Mouse (Mus musculus) liver, adult 2 months (tissue): ENCODE measurements at regions not wholly inside any gene's neighbourhood (a gene's known extent, or its start where the extent isn't known, plus 50 kb on each side); places are given as distances from the start of the nearest gene placed in this dataset.

Experiments used
- DNase-seq: peaks from one replicate; pipeline ENCODE4 v3.0.0-alpha.2; 2011; ENCODE audit warnings: low read depth, low spot score; ENCODE audit errors: extremely low read depth
- H3K27ac ChIP-seq: fragments of 200-500 bp; replicated peaks from 2 replicates; pipeline ENCODE4 v1.5.1; 2012; ENCODE audit warnings: low read depth, mild to moderate bottlenecking, control low read depth, inconsistent platforms, low read length; ENCODE audit not compliant: insufficient read depth
- H3K27me3 ChIP-seq: fragments of 200-500 bp; 2 replicates; pipeline ENCODE4 v1.6.1; 2012; ENCODE audit warnings: mild to moderate bottlenecking, moderate library complexity, low read length, inconsistent platforms; ENCODE audit not compliant: control insufficient read depth, insufficient read depth
- H3K36me3 ChIP-seq: fragments of 200-500 bp; 2 replicates; pipeline ENCODE4 v1.6.1; 2012; ENCODE audit warnings: low read length, inconsistent platforms; ENCODE audit not compliant: control insufficient read depth, insufficient read depth
- H3K4me1 ChIP-seq: fragments of 200-500 bp; 2 replicates; pipeline ENCODE4 v1.6.1; 2011; ENCODE audit warnings: low read length; ENCODE audit not compliant: control insufficient read depth, insufficient read depth
- H3K4me3 ChIP-seq: fragments of 200-500 bp; 2 replicates; pipeline ENCODE4 v1.5.1; 2011; ENCODE audit warnings: low read depth, mild to moderate bottlenecking, control low read depth, low read length, moderate library complexity; ENCODE audit not compliant: insufficient read depth
- H3K79me2 ChIP-seq: fragments of 200-500 bp; 2 replicates; pipeline ENCODE4 v1.6.1; 2012; ENCODE audit warnings: inconsistent platforms, mild to moderate bottlenecking, low read length, moderate library complexity; ENCODE audit not compliant: control insufficient read depth, insufficient read depth
- H3K9ac ChIP-seq: fragments of 200-500 bp; 2 replicates; pipeline ENCODE4 v1.6.1; 2012; ENCODE audit warnings: low read depth, mild to moderate bottlenecking, control low read depth, inconsistent platforms, low read length
- CTCF ChIP-seq: fragments of 200-500 bp; IDR thresholded peaks from 2 replicates; pipeline ENCODE4 v1.5.1; 2011; ENCODE audit warnings: low read depth, low read length, control low read depth
- POLR2A ChIP-seq: fragments of 200-500 bp; IDR thresholded peaks from 2 replicates; pipeline ENCODE4 v1.6.1; 2011; ENCODE audit warnings: low read length, control low read depth; ENCODE audit not compliant: insufficient read depth; ENCODE audit errors: extremely low read depth
- WGBS: fragments of 180-500 bp; shearing (Covaris S2); methylation state at CpG from one replicate; pipeline ENCODE4 v1.1.7; 2018; 5-methylcytosine and 5-hydroxymethylcytosine counted together

DNA sequence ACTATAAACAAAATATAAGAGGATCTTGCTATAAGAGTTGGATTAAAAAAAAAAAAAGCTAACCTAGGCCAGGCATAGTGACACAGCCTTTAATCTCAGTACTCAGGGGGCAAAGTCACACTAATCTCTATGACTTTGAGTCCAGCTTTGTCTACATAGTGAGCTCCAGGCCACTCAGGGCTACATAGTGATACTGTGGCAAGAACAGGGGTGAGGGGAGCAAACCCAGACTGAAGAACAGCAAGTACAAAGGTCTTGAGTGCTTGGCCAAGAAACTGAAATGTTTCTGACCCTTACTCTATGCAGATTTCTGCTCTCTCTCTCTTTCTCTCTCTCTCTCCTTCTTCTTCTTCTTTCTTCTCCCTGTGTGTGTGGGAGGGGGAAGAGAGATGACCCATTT lies 140.9 kb upstream of the Igf1 start:
- Histone ChIP-seq H3K4me1 (peaks cover 14% of the 10 kb centered on the region), H3K27ac (peak overlapping the region; percentile 40), H3K79me2 (no peaks in the 10 kb centered on the region), H3K27me3 (no peaks in the 10 kb centered on the region), H3K9ac (no peak overlapping the region), H3K4me3 (no peak overlapping the region), H3K36me3 (no peaks in the 10 kb centered on the region)
- TF ChIP-seq CTCF (no peak), POLR2A (no peak)
- DNase-seq: peak; percentile 79

DNA sequence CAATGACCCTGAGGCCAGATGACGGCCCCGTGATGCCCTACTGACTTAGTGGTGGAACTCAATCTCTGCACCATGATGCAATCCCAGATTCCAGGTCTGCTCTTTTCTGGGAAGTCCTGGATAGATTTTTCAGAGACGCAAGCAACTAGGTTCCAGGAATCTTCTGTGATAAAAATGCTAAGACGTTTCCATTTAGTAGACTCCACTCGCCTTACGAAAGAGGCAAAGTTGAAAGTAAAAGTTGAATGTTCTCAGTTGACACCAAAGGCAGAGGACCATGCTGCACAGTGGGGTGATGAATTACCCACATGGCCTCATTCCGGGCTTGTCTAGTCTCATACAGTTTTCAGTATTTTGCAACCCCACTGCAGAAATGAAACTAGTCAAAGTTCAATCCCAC lies 139.6 kb upstream of the Igf1 start:
- H3K4me3 ChIP-seq: no peak overlapping the region
- H3K36me3 ChIP-seq: no peaks in the 10 kb centered on the region
- no peaks in the 10 kb centered on the region for H3K79me2 ChIP-seq
- DNase-seq: peak; percentile 90
- H3K9ac ChIP-seq: no peak overlapping the region
- no peak overlapping the region for H3K27ac ChIP-seq
- WGBS: 20% methylated on average over 7 of the region's 7 CpGs
- TF ChIP-seq CTCF (no peak), POLR2A (no peak)
- peaks cover 14% of the 10 kb centered on the region for H3K4me1 ChIP-seq
- H3K27me3 ChIP-seq: no peaks in the 10 kb centered on the region

DNA sequence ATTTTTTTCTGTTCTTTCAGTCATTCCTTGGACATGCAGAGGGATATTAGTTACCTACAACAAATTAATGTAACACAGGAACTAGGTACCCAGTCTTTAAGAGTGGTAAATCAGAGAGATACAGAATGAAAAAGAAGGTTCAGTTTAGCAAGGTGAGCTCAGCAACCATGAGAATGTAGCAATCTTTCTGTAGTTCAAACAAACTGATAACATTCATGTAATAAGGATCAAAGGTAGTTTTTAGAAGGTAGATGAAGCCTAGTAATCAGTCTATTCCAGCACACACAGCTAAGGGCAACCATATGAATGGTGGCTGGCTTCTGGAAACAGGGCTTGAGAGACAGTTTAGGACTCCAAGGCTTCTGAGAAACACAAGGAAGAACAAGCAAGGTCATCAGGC lies 138.1 kb upstream of the Igf1 start:
- Histone ChIP-seq H3K9ac (no peak overlapping the region), H3K36me3 (no peaks in the 10 kb centered on the region), H3K79me2 (no peaks in the 10 kb centered on the region), H3K4me3 (no peak overlapping the region), H3K27ac (peak overlapping the region; percentile 58; the same call in 1 of the 2 replicates), H3K27me3 (no peaks in the 10 kb centered on the region), H3K4me1 (peaks cover 14% of the 10 kb centered on the region)
- DNase-seq: peak; percentile 83
- no peak for TF ChIP-seq POLR2A
- no peak for TF ChIP-seq CTCF

DNA sequence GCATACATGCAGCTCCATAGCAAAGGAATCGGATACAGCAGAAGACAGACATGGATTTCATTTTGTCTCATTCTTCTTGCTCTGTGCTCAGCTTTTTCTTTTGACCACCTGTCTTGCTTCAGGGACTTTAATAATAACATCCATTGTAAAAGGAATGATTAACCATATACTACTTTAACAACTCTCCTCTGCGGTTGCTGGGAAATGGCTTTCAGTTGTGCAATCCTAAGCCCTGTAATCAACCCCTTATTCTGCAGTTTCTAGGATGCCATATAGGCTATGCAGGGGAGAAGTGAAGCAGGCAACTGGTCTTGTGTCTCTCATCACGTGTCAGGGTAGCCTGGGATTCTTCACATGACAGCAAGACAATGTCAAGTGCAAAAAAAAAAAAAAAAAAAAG lies 135.8 kb upstream of the Igf1 start:
- TF ChIP-seq POLR2A: no peak
- TF ChIP-seq CTCF: no peak
- H3K27me3 ChIP-seq: no peaks in the 10 kb centered on the region
- 76% methylated on average over 3 of the region's 3 CpGs for WGBS

DNA sequence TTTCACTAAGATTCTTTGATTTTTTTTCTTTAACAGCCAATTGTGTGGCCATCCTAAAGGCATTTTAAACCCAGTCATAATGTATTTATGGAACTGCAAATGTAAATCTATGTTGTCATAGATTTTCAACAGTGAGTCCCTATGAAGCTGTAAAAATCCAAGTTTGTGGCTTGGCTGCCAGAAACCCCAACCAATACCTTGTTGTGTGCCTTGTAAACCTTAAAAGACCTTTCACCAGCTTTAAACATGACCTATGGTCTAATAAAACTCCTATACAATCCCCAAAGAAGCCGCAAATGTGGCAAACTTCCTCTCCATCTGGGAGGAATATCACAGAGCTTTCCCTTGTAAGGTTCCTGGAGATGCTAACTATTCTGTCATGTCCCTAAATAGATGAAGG lies 125.4 kb upstream of the Igf1 start:
- no peaks in the 10 kb centered on the region for H3K36me3 ChIP-seq
- no peaks in the 10 kb centered on the region for H3K27me3 ChIP-seq
- H3K79me2 ChIP-seq: no peaks in the 10 kb centered on the region
- no peak overlapping the region for H3K27ac ChIP-seq
- TF ChIP-seq CTCF: no peak
- no peak for TF ChIP-seq POLR2A
- no peak overlapping the region for H3K4me3 ChIP-seq
- no peaks in the 10 kb centered on the region for H3K4me1 ChIP-seq
- WGBS: 88% methylated on average over 1 of the region's 1 CpGs
- H3K9ac ChIP-seq: no peak overlapping the region
- DNase-seq: no peak

More for the DNA sequence above, 135.8 kb upstream of the Igf1 start:
- Histone ChIP-seq H3K36me3 (no peaks in the 10 kb centered on the region), H3K27ac (no peak overlapping the region), H3K79me2 (no peaks in the 10 kb centered on the region), H3K4me1 (peaks cover 12% of the 10 kb centered on the region), H3K4me3 (no peak overlapping the region), H3K9ac (no peak overlapping the region)
- DNase-seq: no peak

DNA sequence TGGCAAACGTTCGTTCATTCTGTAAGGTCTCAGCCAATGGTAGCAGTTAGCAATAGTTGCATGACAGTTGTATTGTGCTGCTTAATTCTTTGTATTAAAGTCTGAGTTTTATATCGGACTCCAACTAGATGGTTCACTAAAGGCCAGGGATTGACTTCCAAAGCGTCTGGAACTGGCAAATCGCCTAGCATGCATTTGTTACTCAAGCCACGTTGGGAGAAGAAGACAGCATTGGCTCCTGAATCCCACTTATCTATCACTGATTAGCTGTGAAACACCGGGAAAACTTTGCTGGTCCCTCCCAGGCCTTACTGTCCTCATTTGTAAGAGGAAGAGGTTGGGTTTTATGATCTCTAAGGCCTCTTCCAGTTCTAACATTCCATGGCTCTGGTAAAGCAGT lies 124.8 kb upstream of the Igf1 start:
- H3K9ac ChIP-seq: no peak overlapping the region
- no peak overlapping the region for H3K27ac ChIP-seq
- no peaks in the 10 kb centered on the region for H3K4me1 ChIP-seq
- TF ChIP-seq POLR2A (no peak), CTCF (no peak)
- no peak for DNase-seq
- no peaks in the 10 kb centered on the region for H3K36me3 ChIP-seq
- WGBS: 72% methylated on average over 7 of the region's 7 CpGs
- no peak overlapping the region for H3K4me3 ChIP-seq
- no peaks in the 10 kb centered on the region for H3K27me3 ChIP-seq
- no peaks in the 10 kb centered on the region for H3K79me2 ChIP-seq
